Mouse (Mus musculus) frontal cortex, postnatal 25 days (tissue): ENCODE measurements around the gene Uhrf2.

Experiments
- DNase-seq, 2 experiments: peaks; one replicate each; pipeline ENCODE4 v3.0.0; 2022; ENCODE audit warnings: low spot score in 2 of 2

Uhrf2 gene

GRCm38 (mm10) chr19:30124999-30125669 lies 94.8 kb downstream of the Uhrf2 start:
- DNase-seq: no peak

GRCm38 (mm10) chr19:30125670-30126059 lies 95.4 kb downstream of the Uhrf2 start:
- no peak for DNase-seq

GRCm38 (mm10) chr19:30128177-30128576 lies 97.9 kb downstream of the Uhrf2 start:
- no peak for DNase-seq

GRCm38 (mm10) chr19:30136308-30136707 lies 106.0 kb downstream of the Uhrf2 start:
- no peak for DNase-seq
